Mouse (Mus musculus): ENCODE measurements around the gene Cdkn2d. TPM values are rescaled to one million over a fixed set of nuclear protein-coding genes. Genes with fewer than 3 reads are reported as not detected.
A peak's percentile ranks its signal among the peaks of the same experiment; 100 is the strongest.
"Not testable (repeated sequence)": the region's sequence is repeated elsewhere in the genome, so short reads cannot be mapped to it uniquely, and the experiment has no call there.

Cdkn2d gene
- polyA plus RNA-seq, 1 experiment from 2014 or later, result 72.1 TPM

DNA sequence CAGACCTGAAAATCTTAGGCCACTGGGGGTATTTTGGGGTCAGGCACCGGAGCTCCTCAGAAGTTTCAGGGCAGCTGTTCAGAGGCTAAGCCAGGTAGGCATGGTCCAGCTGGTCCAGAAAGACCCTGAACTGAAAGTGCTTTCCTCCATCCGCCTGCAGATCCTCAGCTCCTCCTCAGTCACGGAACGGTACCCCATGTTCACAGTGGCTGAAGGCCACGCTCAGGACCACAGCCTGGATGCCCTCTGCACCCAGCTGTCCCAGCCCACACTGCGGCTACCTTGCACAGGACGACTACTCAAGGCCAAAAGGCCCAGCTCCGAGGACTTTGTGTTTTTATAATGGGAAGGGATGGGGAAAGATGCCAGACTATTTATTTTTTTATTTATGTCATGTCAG lies 18.1 kb downstream of the Cdkn2d start:
- Histone ChIP-seq H3K9me3 (no peaks in the 10 kb centered on the region), H3K9ac (replicated peaks) (no peak overlapping the region), H3K27me3 (no peaks in the 10 kb centered on the region), H3K4me3 (no peak overlapping the region), H3K27ac (replicated peaks) (no peak overlapping the region), H3K4me1 (no peaks in the 10 kb centered on the region), H3K4me2 (replicated peaks) (no peak overlapping the region), H3K36me3 (peaks cover 98% of the 10 kb centered on the region)
- ATAC-seq (ENCODE audit: low FRiP score, low read depth), result no peak
- WGBS, result 85% methylated on average over 8 of the region's 8 CpGs

GRCm38 (mm10) chr9:21272391-21272790 lies 18.8 kb downstream of the Cdkn2d start:
- Histone ChIP-seq H3K9me3 (no peaks in the 10 kb centered on the region), H3K27me3 (no peaks in the 10 kb centered on the region), H3K4me1 (no peaks in the 10 kb centered on the region), H3K9ac (replicated peaks) (no peak overlapping the region; the same call in 1 of the 2 replicates), H3K4me3 (no peak overlapping the region), H3K27ac (replicated peaks) (no peak overlapping the region), H3K4me2 (replicated peaks) (no peak overlapping the region), H3K36me3 (peaks cover 95% of the 10 kb centered on the region)
- ATAC-seq (ENCODE audit: low FRiP score, low read depth), result no peak
- 92% methylated on average over 9 of the region's 9 CpGs for WGBS

DNA sequence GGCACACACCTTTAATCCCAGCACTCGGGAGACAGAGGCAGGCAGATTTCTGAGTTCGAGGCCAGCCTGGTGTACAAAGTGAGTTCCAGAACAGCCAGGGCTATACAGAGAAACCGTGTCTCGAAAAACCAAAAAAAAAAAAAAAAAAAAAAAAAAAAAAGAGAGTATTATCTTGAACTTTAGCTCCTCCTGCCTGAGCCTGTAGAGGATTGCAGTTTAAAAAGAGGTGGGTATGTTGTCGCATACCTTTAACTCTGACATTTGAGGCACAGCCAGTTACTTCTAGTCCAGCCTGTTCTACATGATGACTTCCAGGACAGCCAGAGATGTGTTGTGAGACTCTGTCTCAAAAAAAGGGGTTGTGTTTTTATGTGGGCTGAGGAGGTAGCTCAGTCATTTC lies 21.6 kb downstream of the Cdkn2d start:
- H3K27ac ChIP-seq (replicated peaks), result not testable (repeated sequence)
- WGBS, result 91% methylated on average over 5 of the region's 5 CpGs

GRCm38 (mm10) chr9:21268305-21268704 lies 22.9 kb downstream of the Cdkn2d start:
- ATAC-seq (ENCODE audit: low FRiP score, low read depth), result no peak
- Histone ChIP-seq H3K27me3 (no peaks in the 10 kb centered on the region), H3K9me3 (no peaks in the 10 kb centered on the region), H3K9ac (replicated peaks) (no peak overlapping the region), H3K27ac (replicated peaks) (no peak overlapping the region), H3K36me3 (peaks cover 61% of the 10 kb centered on the region), H3K4me2 (replicated peaks) (no peak overlapping the region), H3K4me3 (no peak overlapping the region), H3K4me1 (peaks cover 19% of the 10 kb centered on the region)
- 92% methylated on average over 16 of the region's 16 CpGs for WGBS

More for the DNA sequence above, 21.6 kb downstream of the Cdkn2d start:
- not testable (repeated sequence) for H3K9me3 ChIP-seq; H3K4me3 ChIP-seq; H3K27me3 ChIP-seq; ATAC-seq (ENCODE audit: low FRiP score, low read depth); H3K4me2 ChIP-seq (replicated peaks); H3K9ac ChIP-seq (replicated peaks)
- H3K36me3 ChIP-seq, result peaks cover 74% of the 10 kb centered on the region
- H3K4me1 ChIP-seq, result peaks cover 16% of the 10 kb centered on the region

DNA sequence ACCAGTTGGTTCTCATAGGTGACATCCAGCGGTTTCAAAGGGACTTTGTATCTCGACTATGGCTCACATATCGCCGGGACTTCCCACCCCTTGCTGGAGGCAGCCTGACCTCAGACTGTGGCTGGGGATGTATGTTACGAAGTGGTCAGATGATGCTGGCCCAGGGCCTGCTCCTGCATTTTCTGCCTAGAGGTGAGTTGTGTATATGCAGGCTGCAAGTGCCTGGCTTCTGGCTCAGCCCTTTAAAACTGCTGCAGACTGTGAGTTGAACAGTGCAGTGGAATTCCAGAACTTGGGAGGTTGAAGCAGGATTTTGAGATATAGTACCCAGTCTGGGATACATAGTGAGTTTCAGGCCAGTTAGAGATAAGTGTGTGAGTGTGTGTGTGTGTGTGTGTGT lies 24.3 kb downstream of the Cdkn2d start:
- Histone ChIP-seq H3K27ac (replicated peaks) (no peak overlapping the region), H3K4me1 (peaks cover 19% of the 10 kb centered on the region), H3K4me2 (replicated peaks) (0 out of 2 replicates have a peak overlapping the region, but pooled peaks have one; percentile 75), H3K27me3 (no peaks in the 10 kb centered on the region), H3K9me3 (no peaks in the 10 kb centered on the region), H3K9ac (replicated peaks) (no peak overlapping the region), H3K36me3 (peaks cover 47% of the 10 kb centered on the region), H3K4me3 (peak overlapping the region; percentile 71; the same call in 1 of the 2 replicates)
- no peak for ATAC-seq (ENCODE audit: low FRiP score, low read depth)
- WGBS, result 92% methylated on average over 5 of the region's 5 CpGs

DNA sequence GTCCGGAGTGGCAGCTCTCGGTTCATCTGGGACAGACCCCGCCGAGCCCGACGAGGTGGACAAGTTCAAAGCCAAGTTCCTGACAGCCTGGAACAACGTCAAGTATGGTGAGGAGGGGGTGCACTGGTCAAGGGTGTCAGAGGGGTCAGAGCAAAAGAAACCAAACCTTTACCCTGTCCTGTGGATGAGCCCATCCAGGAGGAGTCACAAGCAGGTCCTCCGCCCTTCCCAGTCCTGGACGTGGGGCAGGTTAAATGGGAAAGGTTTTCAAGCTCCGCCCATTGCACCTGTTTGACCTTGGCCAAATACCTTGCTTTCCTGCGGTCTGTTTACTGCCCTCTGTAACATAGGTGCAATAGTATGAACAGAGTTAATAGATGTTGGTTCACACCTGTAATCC lies 25.6 kb downstream of the Cdkn2d start:
- Histone ChIP-seq H3K27ac (replicated peaks) (no peak overlapping the region), H3K9me3 (no peaks in the 10 kb centered on the region), H3K4me1 (peaks cover 19% of the 10 kb centered on the region), H3K4me3 (peak overlapping the region; percentile 71), H3K27me3 (no peaks in the 10 kb centered on the region), H3K4me2 (replicated peaks) (peak overlapping the region; percentile 75), H3K9ac (replicated peaks) (peak overlapping the region; percentile 84), H3K36me3 (peaks cover 35% of the 10 kb centered on the region)
- 7% methylated on average over 11 of the region's 11 CpGs for WGBS
- ATAC-seq (ENCODE audit: low FRiP score, low read depth), result peak; percentile 41; the same call in 1 of the 2 replicates

DNA sequence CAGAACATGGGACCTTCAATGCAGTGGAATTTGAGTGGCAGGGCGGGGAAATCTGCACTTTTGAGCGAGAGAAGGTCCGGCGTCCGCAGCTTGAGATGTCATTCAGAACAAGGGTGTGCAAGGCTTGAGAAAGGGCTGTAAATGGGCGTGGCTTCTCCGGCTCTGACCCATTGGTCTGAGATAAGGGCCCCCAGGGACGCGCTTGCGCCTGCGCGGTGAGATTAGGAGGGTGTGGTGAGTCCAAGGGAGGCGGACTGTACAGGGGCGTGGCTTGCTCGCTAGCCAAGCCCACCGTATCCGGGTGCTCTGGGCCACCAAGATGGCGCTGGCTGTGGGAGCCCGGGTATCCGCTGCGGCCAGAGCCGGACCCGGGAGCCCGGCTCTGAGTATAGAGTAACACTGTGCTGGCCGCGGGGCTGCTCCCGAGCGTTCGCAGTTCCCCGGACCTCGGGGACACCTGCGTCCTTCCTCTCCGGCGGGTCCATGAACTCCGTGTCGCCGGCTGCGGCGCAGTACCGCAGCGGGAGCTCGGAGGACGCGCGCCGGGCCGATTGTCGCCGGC lies 26.1 kb downstream of the Cdkn2d start, which contains the start of gene Atg4d:
Gene Atg4d (plus strand): TSS at position 294 of the 562 bp plus-strand sequence.
- peaks cover 3% of the 10 kb centered on the region; the same call in 1 of the 2 replicates for H3K27me3 ChIP-seq
- peak within 1 kb of the TSS; percentile 71 for H3K4me3 ChIP-seq
- H3K4me1 ChIP-seq, result peaks cover 19% of the 10 kb centered on the region
- H3K27ac ChIP-seq (replicated peaks), result peak within 1 kb of the TSS; percentile 73
- peak; percentile 98 for ATAC-seq (ENCODE audit: low FRiP score, low read depth)
- peak within 1 kb of the TSS; percentile 75 for H3K4me2 ChIP-seq (replicated peaks)
- peak within 1 kb of the TSS; percentile 84 for H3K9ac ChIP-seq (replicated peaks)
- no peaks in the 10 kb centered on the region for H3K9me3 ChIP-seq
- H3K36me3 ChIP-seq, result peaks cover 29% of the 10 kb centered on the region
- under 1% methylated on average over 49 of the region's 49 CpGs for WGBS

- Histone ChIP-seq H3K4me3 (peak overlapping the region; percentile 71), H3K36me3 (peaks cover 24% of the 10 kb centered on the region), H3K9me3 (no peaks in the 10 kb centered on the region), H3K9ac (replicated peaks) (peak overlapping the region; percentile 56), H3K4me2 (replicated peaks) (peak overlapping the region; percentile 75), H3K4me1 (peaks cover 19% of the 10 kb centered on the region), H3K27me3 (peaks cover 7% of the 10 kb centered on the region; the same call in 1 of the 2 replicates), H3K27ac (replicated peaks) (peak overlapping the region; percentile 73)
- WGBS, result 16% methylated on average over 17 of the region's 17 CpGs
- peak; percentile 32 for ATAC-seq (ENCODE audit: low FRiP score, low read depth)
These were observed 26.8 kb downstream of the Cdkn2d start for GRCm38 (mm10) chr9:21264272-21264999.

GRCm38 (mm10) chr9:21261831-21262230 lies 29.4 kb downstream of the Cdkn2d start:
- H3K27ac ChIP-seq (replicated peaks), result no peak overlapping the region
- no peak overlapping the region for H3K4me3 ChIP-seq
- H3K9ac ChIP-seq (replicated peaks), result no peak overlapping the region
- 58% methylated on average over 2 of the region's 2 CpGs for WGBS
- 0 out of 2 replicates have a peak, but pooled peaks cover 2% of the 10 kb centered on the region for H3K36me3 ChIP-seq
- H3K27me3 ChIP-seq, result peaks cover 10% of the 10 kb centered on the region
- H3K9me3 ChIP-seq, result no peaks in the 10 kb centered on the region
- H3K4me1 ChIP-seq, result peaks cover 17% of the 10 kb centered on the region
- H3K4me2 ChIP-seq (replicated peaks), result no peak overlapping the region
- ATAC-seq (ENCODE audit: low FRiP score, low read depth), result no peak

GRCm38 (mm10) chr9:21260491-21261040 lies 30.6 kb downstream of the Cdkn2d start:
- no peaks in the 10 kb centered on the region for H3K36me3 ChIP-seq
- H3K27ac ChIP-seq (replicated peaks), result no peak overlapping the region
- H3K27me3 ChIP-seq, result peaks cover 10% of the 10 kb centered on the region

DNA sequence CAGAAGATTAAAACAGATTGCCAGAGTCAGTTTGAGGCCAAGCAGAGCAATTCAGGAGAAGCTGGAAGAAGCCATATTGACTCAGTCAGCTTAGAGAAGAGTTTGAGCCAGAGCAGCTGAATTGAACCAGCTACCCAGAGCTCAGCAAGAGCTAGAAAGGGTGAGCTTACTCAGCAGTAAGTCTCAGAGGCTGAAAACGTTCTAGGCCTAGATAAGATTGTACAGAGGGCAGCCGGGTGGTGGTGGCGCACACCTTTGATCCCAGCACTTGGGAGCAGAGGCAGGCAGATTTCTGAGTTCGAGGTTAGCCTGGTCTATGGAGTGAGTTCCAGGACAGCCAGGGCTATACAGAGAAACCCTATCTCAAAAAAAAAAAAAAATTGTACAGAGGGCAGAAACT lies 34.9 kb downstream of the Cdkn2d start:
- H3K9me3 ChIP-seq; H3K4me1 ChIP-seq; H3K4me2 ChIP-seq (replicated peaks); H3K9ac ChIP-seq (replicated peaks); H3K4me3 ChIP-seq; H3K27ac ChIP-seq (replicated peaks); ATAC-seq (ENCODE audit: low FRiP score, low read depth); H3K36me3 ChIP-seq: not testable (repeated sequence)
- WGBS, result 81% methylated on average over 4 of the region's 4 CpGs
- H3K27me3 ChIP-seq, result peaks cover 24% of the 10 kb centered on the region

More at GRCm38 (mm10) chr9:21260491-21261040, 30.6 kb downstream of the Cdkn2d start:
- H3K4me2 ChIP-seq (replicated peaks), result no peak overlapping the region
- ATAC-seq (ENCODE audit: low FRiP score, low read depth), result no peak
- no peak overlapping the region for H3K9ac ChIP-seq (replicated peaks)
- WGBS, result 80% methylated on average over 6 of the region's 6 CpGs
- no peak overlapping the region for H3K4me3 ChIP-seq
- H3K9me3 ChIP-seq, result no peaks in the 10 kb centered on the region
- H3K4me1 ChIP-seq, result peaks cover 4% of the 10 kb centered on the region; the same call in 1 of the 2 replicates

- peaks cover 36% of the 10 kb centered on the region for H3K27me3 ChIP-seq
- no peak overlapping the region for H3K27ac ChIP-seq (replicated peaks)
- no peaks in the 10 kb centered on the region for H3K9me3 ChIP-seq
- H3K36me3 ChIP-seq, result no peaks in the 10 kb centered on the region
- H3K4me1 ChIP-seq, result 0 out of 2 replicates have a peak, but pooled peaks cover 2% of the 10 kb centered on the region
- no peak overlapping the region for H3K9ac ChIP-seq (replicated peaks)
- no peak overlapping the region for H3K4me3 ChIP-seq
- no peak for ATAC-seq (ENCODE audit: low FRiP score, low read depth)
- no peak overlapping the region for H3K4me2 ChIP-seq (replicated peaks)
These were observed 36.5 kb downstream of the Cdkn2d start for GRCm38 (mm10) chr9:21254690-21255089.

Data from midbrain, embryonic 12.5 days (tissue).